Mouse (Mus musculus): ENCODE measurements around the gene 4930453N24Rik. TPM values are rescaled to one million over a fixed set of nuclear protein-coding genes. Genes with fewer than 3 reads are reported as not detected.

Gene 4930453N24Rik
- polyA plus RNA-seq, 2 experiments = 16.9 to 29.8 TPM

DNA sequence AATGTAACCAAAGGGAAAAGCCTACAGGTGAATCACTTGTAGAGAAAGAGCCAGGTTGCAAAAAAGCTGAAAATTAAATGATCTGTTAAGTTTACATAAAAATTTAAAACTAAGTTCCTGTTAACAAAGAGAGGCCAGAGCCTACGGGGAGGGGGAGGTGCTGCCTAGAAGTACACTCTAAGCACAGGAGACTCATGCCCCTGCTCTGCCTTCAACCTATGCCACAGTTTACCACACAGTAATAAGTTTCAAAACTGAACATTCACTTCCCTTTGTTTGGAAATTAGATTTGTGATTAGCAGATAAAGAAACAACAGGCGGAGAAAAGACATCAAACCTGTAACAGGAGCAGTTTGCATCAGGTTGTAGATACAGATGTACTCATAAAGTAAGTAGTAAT, 23.8 kb upstream of the 4930453N24Rik start:
- ATAC-seq (ENCODE audit: low FRiP score, low read depth) (no peak), DNase-seq (ENCODE audit: low spot score) (no peak)
- H3K9ac ChIP-seq (ENCODE audit: low read depth, low read length, severe bottlenecking) = no peak overlapping the region
- H3K9me3 ChIP-seq (ENCODE audit: control insufficient read depth, low read length) = no peaks in the 10 kb centered on the region
- no peak overlapping the region for H3K27ac ChIP-seq (replicated peaks; ENCODE audit: low read depth, low read length)
- no peak overlapping the region for H3K4me3 ChIP-seq (replicated peaks; ENCODE audit: low read length)
- no peaks in the 10 kb centered on the region for H3K27me3 ChIP-seq (ENCODE audit: control insufficient read depth, insufficient read depth, low read length)
- TF ChIP-seq POLR2A (IDR thresholded peaks at IDR 0.05; ENCODE audit: borderline replicate concordance, extremely low read depth, insufficient read depth, insufficient read length) = no peak
- 85% methylated on average over 2 of the region's 2 CpGs for WGBS
- H3K4me1 ChIP-seq (ENCODE audit: control insufficient read depth, insufficient read depth, low read length) = no peaks in the 10 kb centered on the region
- H3K36me3 ChIP-seq (ENCODE audit: control insufficient read depth, insufficient read depth, low read length) = peaks cover 2% of the 10 kb centered on the region; the same call in 1 of the 2 replicates
- no peak overlapping the region for H3K4me2 ChIP-seq (replicated peaks; ENCODE audit: low read depth, low read length, severe bottlenecking)

DNA sequence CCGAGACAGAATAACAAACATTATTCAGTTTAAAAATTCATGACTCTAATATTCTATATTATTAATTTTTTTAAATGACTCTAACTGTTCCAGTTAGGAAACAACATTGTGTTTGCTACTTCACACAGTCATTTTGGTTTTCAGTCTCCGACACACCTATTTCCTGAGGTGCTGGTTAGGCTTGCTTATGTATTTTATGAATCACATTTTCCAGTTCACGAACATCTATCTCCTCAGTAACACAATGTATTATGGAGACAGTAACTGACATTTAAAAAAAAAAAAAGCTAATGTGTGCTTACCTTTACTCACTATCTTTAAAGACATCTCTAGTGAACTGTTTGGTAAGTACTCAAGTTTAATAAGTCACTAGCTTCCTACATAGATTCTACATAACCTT, 18.7 kb upstream of the 4930453N24Rik start:
- WGBS = 98% methylated on average over 3 of the region's 3 CpGs
- no peak overlapping the region for H3K9ac ChIP-seq (ENCODE audit: low read depth, low read length, severe bottlenecking)
- no peak for TF ChIP-seq POLR2A (IDR thresholded peaks at IDR 0.05; ENCODE audit: borderline replicate concordance, extremely low read depth, insufficient read depth, insufficient read length)
- ATAC-seq (ENCODE audit: low FRiP score, low read depth) = no peak
- H3K27ac ChIP-seq (replicated peaks; ENCODE audit: low read depth, low read length) = no peak overlapping the region
- H3K36me3 ChIP-seq (ENCODE audit: control insufficient read depth, insufficient read depth, low read length) = peaks cover 31% of the 10 kb centered on the region
- no peaks in the 10 kb centered on the region for H3K9me3 ChIP-seq (ENCODE audit: control insufficient read depth, low read length)
- no peak overlapping the region for H3K4me2 ChIP-seq (replicated peaks; ENCODE audit: low read depth, low read length, severe bottlenecking)
- H3K4me3 ChIP-seq (replicated peaks; ENCODE audit: low read length) = no peak overlapping the region
- no peaks in the 10 kb centered on the region for H3K4me1 ChIP-seq (ENCODE audit: control insufficient read depth, insufficient read depth, low read length)
- no peak for DNase-seq (ENCODE audit: low spot score)
- no peaks in the 10 kb centered on the region for H3K27me3 ChIP-seq (ENCODE audit: control insufficient read depth, insufficient read depth, low read length)

- DNase-seq (ENCODE audit: low spot score) (no peak), ATAC-seq (ENCODE audit: low FRiP score, low read depth) (no peak)
- Histone ChIP-seq H3K4me3 (replicated peaks; ENCODE audit: low read length) (no peak overlapping the region), H3K9me3 (ENCODE audit: control insufficient read depth, low read length) (no peaks in the 10 kb centered on the region), H3K36me3 (ENCODE audit: control insufficient read depth, insufficient read depth, low read length) (0 out of 2 replicates have a peak, but pooled peaks cover under 1% of the 10 kb centered on the region), H3K9ac (ENCODE audit: low read depth, low read length, severe bottlenecking) (no peak overlapping the region), H3K4me1 (ENCODE audit: control insufficient read depth, insufficient read depth, low read length) (no peaks in the 10 kb centered on the region), H3K27me3 (ENCODE audit: control insufficient read depth, insufficient read depth, low read length) (no peaks in the 10 kb centered on the region), H3K4me2 (replicated peaks; ENCODE audit: low read depth, low read length, severe bottlenecking) (no peak overlapping the region), H3K27ac (replicated peaks; ENCODE audit: low read depth, low read length) (no peak overlapping the region)
- no peak for TF ChIP-seq POLR2A (IDR thresholded peaks at IDR 0.05; ENCODE audit: borderline replicate concordance, extremely low read depth, insufficient read depth, insufficient read length)
- WGBS = 78% methylated on average over 1 of the region's 1 CpGs
These were observed 4.6 kb upstream of the 4930453N24Rik start for GRCm38 (mm10) chr16:64775516-64775915.

DNA sequence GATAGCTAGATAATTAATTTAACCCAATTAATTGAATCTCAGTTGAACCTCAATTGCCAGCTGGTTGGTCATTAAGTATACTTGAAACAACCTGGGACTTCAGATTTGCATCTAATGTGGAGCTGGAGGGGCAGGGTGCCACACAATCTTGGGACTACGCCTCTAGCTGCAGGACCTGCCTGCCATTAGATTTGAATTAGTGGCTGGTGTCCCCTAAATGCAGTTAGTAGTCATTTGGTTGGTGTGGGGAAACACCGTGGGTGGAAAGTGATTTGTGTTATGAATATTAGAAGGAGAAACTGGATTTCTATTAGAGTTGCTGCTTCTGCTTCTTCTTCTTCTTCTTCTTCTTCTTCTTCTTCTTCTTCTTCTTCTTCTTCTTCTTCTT, 464 bp upstream of the 4930453N24Rik start:
- no peaks in the 10 kb centered on the region for H3K27me3 ChIP-seq (ENCODE audit: control insufficient read depth, insufficient read depth, low read length)
- no peak for TF ChIP-seq POLR2A (IDR thresholded peaks at IDR 0.05; ENCODE audit: borderline replicate concordance, extremely low read depth, insufficient read depth, insufficient read length)
- H3K4me3 ChIP-seq (replicated peaks; ENCODE audit: low read length) = peak overlapping the region; percentile 88
- peak overlapping the region; percentile 93; the same call in 1 of the 2 replicates for H3K9ac ChIP-seq (ENCODE audit: low read depth, low read length, severe bottlenecking)
- no peaks in the 10 kb centered on the region for H3K9me3 ChIP-seq (ENCODE audit: control insufficient read depth, low read length)
- DNase-seq (ENCODE audit: low spot score) (no peak), ATAC-seq (ENCODE audit: low FRiP score, low read depth) (no peak)
- H3K4me1 ChIP-seq (ENCODE audit: control insufficient read depth, insufficient read depth, low read length) = 0 out of 2 replicates have a peak, but pooled peaks cover 6% of the 10 kb centered on the region
- no peak overlapping the region for H3K27ac ChIP-seq (replicated peaks; ENCODE audit: low read depth, low read length)
- 88% methylated on average over 2 of the region's 2 CpGs for WGBS
- H3K36me3 ChIP-seq (ENCODE audit: control insufficient read depth, insufficient read depth, low read length) = peaks cover 10% of the 10 kb centered on the region
- H3K4me2 ChIP-seq (replicated peaks; ENCODE audit: low read depth, low read length, severe bottlenecking) = peak overlapping the region; percentile 56

DNA sequence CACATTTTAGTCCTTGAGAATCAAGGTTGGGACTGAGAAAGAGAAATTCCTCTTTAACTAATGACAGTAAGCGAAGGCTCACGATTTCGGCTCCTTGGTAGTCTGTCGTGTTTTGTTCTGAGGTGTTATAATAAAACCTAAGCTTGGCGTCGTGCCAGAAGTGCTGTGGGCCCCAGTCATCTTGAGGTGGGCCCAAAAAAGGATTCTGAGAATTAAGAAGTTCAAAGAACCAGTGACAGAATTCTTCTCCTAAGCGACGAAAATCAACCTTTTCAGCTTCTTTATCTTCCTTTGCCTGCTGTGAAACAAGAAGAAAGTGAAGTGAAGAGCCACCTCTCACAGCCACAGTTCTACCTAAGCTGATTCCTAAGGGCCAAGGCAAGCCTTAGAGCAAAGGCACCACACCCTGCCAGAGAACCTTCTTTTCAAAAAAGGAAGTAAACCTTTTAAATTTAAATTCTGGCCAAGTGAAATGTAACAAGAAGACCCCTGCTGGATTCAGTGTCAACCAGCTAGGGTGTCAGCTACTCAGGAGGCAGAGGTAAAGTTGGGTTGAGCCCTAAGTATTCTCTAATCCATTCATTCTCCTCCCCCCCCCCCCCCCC, 4.2 kb downstream of the 4930453N24Rik start:
- no peaks in the 10 kb centered on the region for H3K27me3 ChIP-seq (ENCODE audit: control insufficient read depth, insufficient read depth, low read length)
- no peak overlapping the region for H3K9ac ChIP-seq (ENCODE audit: low read depth, low read length, severe bottlenecking)
- WGBS = 84% methylated on average over 8 of the region's 8 CpGs
- no peak overlapping the region for H3K4me2 ChIP-seq (replicated peaks; ENCODE audit: low read depth, low read length, severe bottlenecking)
- peaks cover 46% of the 10 kb centered on the region for H3K36me3 ChIP-seq (ENCODE audit: control insufficient read depth, insufficient read depth, low read length)
- H3K4me1 ChIP-seq (ENCODE audit: control insufficient read depth, insufficient read depth, low read length) = 0 out of 2 replicates have a peak, but pooled peaks cover 6% of the 10 kb centered on the region
- no peak for TF ChIP-seq POLR2A (IDR thresholded peaks at IDR 0.05; ENCODE audit: borderline replicate concordance, extremely low read depth, insufficient read depth, insufficient read length)
- ATAC-seq (ENCODE audit: low FRiP score, low read depth) (no peak), DNase-seq (ENCODE audit: low spot score) (no peak)
- H3K4me3 ChIP-seq (replicated peaks; ENCODE audit: low read length) = no peak overlapping the region
- H3K9me3 ChIP-seq (ENCODE audit: control insufficient read depth, low read length) = peaks cover 14% of the 10 kb centered on the region
- H3K27ac ChIP-seq (replicated peaks; ENCODE audit: low read depth, low read length) = no peak overlapping the region
